Mouse (Mus musculus): ENCODE results near the gene Oscar.
"Not testable (repeated sequence)": the region's sequence is repeated elsewhere in the genome, so short reads cannot be mapped to it uniquely, and the experiment has no call there.

The Oscar gene

DNA sequence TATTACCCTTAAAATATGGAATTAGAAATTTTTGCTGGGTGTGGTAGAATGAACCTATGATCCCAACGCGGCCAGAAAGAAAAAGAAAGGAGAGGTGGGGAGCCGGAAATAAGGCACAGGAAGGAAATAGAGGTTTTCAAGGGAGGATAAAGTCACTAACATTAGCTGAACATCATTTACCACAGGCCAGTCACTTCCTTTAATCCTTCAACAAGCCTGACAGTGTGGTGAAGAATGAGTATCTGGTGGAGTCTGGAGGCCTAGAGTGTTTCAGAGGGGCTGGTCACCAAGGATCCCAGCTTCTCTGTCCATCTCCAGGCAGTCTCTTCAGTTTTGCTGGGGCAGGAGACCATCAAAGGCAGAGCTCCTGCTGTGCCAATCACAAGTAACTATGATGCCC, 5.5 kb downstream of the Oscar start:
- no peak for DNase-seq (ENCODE audit: low spot score)

DNA sequence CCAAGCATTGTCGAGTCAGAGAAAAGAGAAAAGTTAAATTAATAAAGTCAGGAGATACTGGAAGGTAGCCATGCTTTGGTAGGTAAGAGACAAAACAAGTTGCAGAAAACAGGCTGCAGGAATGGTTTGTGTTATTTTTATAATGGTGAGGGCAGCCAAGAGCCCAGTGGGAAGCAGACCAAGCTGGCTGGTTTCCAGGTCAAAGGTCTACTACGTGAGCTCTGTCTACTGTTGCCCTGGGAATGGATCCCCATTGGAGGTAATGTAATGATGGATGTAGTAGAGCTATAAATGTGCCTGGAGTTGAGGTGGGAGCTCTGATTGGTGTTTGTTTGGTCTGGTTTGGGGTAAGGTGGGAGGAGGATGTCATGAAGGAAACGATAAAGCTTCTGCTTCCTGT, 6.9 kb downstream of the Oscar start:
- DNase-seq (ENCODE audit: low spot score), result peak; percentile 21

DNA sequence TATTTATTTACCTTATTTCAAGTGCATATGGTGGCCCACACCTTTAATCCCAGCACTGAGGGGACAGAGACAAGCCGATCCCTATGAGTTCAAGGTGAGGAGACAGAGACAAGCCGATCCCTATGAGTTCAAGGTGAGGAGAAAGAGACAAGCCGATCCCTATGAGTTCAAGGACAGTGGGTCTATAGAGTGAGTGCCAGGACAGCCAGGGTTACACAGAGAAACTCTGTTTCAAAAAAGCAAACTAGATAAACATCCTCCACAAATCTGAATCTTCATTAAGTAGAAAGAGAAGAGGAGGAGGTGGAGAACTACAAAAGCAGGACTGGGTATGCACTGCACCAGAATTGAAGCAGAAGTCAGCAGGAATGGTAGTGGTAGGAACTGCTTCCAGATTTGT, 7.3 kb downstream of the Oscar start:
- no peak for DNase-seq (ENCODE audit: low spot score)

DNA sequence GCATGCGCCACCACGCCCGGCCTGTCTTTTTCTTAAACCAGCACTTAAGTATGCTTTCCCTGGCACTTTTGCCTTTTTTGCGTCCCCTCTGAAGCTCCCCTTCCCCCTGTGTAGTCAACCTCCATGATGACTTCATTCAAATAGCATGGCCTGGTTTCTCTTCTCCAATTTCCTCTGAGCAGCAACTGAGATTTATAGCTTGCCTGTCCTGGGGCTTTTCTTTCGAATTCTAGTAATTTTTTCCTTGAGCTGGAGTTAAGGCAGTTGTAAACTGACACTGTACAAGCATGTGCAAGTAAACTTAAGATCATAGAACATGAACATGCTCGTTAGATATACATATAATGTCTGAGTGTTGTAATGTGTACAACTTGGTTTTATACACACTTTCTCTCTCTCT, 8.6 kb downstream of the Oscar start:
- DNase-seq (ENCODE audit: low spot score), result no peak

DNA sequence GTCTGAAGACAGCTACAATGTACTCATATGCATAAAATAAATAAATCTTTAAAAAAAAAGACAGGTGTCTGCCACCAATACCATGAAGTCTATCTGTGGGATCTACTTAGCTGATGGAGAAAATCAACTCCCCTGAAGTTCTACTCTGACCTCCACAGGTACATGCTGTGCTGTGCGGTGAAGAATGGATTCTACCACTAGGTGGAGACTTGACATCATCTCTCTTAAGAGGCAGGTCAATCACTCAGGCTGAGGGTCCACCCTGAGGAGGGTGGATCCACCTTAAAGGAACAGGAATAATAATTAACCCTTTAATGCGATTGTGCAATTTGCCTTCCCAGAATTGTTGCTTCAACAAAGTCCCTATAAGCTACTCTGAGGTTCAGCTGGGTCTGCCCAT, 9.2 kb downstream of the Oscar start:
- DNase-seq (ENCODE audit: low spot score), result no peak

DNA sequence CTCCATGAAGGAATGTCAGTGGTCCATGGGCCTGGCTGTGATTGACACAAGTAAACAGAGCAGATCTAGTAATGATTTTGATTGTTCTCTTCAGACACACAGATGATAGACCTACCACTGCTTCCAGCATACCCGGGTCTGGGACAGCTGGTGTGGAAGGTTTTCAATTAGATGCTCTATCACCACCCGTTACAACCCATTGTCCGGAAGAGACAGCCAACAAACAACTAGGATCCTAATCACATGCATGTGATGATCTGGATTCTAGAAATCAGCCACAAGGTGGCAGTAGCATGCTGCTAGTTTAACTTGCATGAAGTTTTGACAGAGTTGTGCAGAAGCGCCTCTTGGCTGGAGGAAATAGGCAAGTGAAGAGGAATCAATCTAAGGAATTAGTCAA, 14.8 kb downstream of the Oscar start:
- DNase-seq (ENCODE audit: low spot score), result peak; percentile 13

DNA sequence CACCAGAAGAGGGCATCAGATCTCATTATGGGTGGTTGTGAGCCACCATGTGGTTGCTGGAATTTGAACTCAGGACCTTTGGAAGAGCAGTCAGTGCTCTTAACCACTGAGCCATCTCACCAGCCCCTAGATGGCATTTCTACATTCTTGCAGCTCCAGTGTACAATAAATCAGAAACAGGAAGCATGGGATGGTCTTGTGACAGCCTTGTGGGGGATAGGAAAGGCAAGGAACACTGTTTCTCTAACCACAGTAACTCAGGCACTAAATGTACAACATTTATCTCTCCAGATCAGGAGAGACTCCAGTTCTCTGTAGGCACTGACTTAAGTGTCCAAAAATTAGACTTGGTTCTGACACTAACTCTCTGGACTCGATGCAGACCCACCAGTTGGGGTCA, 18.2 kb downstream of the Oscar start:
- DNase-seq (ENCODE audit: low spot score), result not testable (repeated sequence)

DNA sequence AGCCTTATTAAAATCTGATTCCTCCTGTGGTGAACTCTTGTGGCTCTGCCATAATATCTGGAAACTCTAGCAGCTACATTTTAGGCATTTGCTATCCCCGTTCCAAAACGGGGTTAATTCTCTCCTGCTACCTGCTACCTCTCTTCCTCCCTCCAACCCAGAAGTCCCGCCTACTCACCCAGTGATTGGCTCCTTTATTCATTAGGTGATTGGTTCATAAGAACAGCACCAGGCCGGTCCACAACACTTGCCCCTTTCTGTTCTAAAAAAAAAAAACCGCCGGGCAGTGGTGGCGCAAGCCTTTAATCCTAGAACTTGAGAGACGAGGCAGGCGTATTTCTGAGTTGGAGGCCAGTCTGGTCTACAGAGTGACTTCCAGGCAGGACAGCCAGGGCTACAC, 20.8 kb downstream of the Oscar start:
- DNase-seq (ENCODE audit: low spot score), result no peak

DNA sequence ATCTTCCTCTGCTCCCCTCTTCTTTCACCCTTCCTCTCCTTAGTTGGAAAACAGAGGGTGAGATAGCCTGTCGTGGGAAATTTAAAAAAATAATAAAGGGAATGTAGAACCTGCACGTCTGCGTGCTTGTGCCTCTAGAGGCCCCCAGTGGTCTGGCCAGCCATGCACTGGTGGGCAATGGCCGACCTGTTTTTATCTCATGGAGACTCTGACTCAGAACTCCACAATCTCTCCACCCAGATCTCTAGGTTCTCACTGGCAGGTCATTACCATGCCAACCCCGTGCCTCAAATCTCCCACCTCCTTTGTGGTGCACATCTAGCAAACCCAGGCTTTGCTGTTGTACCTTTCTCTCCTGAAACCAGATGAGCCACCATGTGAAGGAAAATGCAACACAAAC, 21.3 kb downstream of the Oscar start:
- no peak for DNase-seq (ENCODE audit: low spot score)

DNA sequence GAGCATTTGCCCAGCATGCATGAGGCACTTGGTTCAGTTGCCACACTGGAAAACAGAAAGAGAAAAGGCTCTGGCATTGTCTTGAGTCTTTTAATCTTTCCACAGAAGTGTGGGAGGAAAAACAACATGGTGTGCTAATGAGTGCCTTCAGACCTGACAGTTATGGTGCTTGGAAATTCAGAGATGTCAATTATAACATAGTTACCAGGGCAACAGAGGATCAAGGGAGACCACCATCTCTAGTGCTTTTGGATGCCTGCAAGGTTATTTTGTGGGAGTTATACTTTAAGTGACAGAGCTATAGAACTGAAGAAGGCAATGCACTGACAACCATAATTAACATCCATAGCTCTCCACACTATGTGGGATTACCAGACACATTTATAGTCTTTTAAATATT, 22.1 kb downstream of the Oscar start:
- DNase-seq (ENCODE audit: low spot score), result no peak

DNA sequence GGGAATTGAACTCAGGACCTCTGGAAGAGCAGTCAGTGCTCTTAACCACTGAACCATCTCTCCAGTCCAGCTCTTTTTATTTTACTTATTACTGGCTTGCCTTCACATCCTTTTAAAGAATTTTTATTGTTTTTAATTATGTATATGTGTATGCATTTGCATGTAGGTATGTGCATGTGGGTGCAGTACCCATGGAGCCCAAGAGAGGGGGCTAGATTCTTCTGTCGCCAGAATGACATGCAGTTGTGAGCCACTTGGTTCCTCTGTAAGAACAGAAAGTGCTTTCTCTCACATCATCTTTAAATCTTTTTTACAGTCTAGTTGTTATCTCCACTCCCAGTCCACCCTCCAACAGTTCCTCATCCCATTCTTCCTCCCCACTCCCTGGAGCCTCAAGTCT, 24.4 kb downstream of the Oscar start:
- DNase-seq (ENCODE audit: low spot score), result no peak

DNA sequence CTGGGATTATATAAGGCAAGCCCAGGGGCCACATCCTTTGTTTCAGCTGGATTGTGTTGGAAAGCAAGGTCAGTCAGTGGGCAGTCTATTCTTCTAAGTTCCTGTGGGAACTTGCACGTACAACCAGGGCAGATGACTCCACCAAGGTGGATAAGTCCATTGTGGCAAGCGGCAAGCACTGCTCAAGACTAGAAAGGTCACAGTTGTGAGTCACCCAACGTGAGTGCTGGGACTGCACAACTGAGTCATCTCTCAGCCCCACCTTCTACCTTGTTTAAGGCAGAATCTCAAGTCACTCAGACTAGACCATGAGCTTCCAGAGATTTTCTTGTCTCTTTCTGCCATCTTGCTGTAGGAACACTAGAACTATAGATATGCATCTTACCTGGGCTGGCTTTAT, 25.4 kb downstream of the Oscar start:
- DNase-seq (ENCODE audit: low spot score), result no peak

DNA sequence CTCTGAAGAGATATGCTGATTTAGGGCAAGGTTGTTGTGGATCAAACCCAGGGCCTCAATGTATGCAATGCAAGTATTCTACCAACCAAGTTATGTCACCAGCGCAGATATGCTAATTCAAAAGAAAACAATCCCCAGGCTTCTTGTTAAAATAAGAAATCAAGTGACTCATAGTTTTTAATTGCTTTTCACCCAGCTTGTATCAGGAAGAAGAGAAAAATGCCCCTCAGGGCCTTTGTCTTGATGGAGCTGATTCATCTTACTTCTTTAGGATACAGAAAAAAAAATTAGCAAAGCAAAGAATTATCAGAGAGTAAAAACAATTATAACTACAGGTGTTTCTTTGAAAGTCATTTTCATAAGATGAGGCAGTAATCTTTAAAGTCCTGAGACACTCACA, 28.7 kb downstream of the Oscar start:
- no peak for DNase-seq (ENCODE audit: low spot score)

DNA sequence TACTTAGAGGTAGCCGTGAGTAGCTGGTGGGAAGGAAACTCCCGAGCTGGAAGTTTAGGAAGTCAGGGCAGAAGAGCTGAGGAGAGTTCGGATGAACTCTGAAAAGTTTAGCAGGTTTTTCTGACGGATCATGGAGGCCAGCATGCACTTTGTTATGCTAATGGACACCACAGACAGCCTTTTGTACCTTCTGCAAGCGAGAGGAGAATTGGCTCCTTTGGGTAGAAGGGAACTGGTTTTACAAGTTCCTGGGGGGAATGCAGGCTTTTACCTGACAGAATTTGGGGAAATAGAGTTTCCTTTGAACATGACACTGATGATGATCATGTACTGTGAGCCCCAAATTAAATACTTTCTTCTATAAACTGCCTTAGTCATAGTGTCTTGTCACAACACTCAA, 29.7 kb downstream of the Oscar start:
- DNase-seq (ENCODE audit: low spot score), result no peak

DNA sequence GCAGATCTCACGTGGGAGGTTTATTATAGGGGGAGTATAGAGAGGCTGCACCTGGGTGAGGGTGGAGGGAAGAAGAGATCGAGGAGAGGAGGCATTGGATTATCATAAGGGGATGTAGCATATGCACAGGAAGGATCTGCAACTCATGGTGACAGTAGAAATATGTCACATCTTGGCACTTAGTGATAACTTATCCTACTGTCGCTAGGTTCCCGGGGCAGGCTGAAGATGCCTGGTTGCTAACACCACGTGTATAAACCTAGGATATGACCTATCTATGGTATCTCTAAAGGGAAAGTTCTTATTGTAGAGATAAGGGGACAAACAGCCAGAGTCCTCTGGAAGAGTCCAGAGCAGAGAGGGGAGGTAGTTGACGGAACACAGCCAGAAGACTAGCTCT, 30.2 kb downstream of the Oscar start:
- DNase-seq (ENCODE audit: low spot score), result no peak

DNA sequence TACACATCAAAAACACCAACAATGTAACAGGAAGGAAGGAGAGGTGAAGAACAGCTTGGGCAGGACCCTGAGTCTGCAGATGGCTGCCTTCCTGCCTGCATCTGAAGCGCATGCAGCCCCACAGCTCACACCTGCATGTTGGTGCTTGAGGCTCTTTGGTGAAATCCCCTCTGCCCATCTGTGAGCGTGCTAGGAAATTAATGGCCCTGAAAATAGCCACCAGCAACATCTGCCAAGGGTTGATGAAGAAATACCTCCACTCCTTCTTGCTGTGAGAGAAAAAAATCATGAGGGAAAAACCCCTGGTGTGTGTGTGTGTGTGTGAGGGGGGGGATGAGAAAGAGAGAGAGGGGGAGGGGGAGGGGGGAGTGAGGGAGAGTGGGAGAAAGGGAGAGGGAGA, 35.9 kb downstream of the Oscar start:
- DNase-seq (ENCODE audit: low spot score), result no peak

DNA sequence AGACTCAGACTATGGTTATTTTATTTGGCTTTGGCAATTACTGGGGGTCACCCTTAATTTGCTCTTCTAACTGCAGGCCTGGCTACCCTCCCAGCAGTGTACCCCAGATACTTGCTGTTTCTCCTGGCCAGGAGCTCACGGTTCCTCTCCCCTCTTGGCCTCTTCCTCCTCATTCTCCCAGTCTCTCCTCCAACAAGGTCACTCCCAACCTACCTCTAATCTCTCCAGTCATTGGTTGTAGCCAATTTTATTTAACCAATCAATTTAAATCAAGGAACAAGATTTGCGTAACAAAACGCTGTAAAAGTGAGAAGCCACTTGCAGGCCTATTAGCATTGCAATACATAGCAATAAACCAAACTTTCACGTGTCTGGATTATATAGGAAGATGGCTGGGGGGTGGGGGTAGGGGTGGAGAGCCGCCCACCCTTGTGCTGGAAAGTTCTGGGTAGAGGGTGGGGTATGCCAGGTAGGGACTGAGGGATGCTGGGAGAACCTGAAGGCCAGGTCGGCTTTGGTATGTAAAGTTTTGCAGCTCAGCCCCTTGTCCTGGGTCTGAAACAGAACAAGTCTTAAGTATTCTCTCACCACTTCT, 36.9 kb downstream of the Oscar start:
- no peak for DNase-seq (ENCODE audit: low spot score)

DNA sequence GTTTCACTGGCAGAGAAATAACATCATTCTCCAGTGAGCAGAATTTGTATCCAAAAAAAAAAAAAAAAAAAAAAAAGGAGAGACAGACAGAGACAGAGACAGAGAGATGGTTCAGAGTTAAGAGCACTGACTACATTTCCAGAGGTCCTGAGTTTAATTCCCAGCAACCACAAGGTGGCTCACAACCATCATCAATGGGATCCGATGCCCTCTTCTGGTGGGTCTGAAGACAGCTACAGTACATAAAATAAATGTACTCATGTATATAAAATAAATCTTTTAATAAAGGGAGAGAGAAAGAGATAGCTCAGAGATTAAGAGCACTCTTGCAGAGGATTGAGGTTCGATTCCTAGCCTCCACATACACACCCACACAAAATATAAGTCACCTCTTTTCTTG, 37.8 kb downstream of the Oscar start:
- no peak for DNase-seq (ENCODE audit: low spot score)

DNA sequence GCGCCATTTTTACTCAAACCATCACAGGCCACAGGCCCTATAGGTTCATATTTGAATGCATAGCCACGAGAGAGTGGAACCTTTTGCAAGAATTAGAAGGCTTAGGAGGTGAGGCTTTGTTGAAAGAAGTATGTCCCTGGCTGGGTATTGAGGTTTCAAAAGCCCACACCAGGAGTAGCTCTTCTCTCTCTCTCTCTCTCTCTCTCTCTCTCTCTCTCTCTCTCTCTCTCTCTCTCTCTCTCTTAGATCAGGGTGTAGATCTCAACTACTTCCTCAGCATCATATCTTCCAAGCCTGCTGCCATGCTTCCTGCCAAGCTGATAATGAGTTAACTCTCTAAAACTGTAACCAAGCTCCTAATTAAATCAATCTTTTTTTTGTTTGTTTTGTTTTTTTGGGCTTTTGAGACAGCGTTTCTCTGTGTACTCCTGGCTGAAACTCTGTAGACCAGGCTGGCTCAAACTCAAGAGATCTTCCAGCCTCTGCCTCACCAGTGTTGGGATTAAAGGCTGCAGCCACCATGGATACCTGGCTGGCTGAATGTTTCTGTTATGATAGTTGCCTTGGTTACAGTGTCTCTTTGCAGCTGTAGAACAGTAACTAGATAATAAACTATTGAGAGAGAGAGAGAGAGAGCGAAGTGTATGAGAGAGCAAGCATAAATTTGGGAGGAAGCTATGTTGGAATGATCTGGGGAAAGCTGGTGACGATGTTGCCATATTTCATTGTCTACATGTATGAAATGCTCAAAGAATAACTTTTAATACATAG, 39.4 kb downstream of the Oscar start:
- no peak for DNase-seq (ENCODE audit: low spot score)

DNA sequence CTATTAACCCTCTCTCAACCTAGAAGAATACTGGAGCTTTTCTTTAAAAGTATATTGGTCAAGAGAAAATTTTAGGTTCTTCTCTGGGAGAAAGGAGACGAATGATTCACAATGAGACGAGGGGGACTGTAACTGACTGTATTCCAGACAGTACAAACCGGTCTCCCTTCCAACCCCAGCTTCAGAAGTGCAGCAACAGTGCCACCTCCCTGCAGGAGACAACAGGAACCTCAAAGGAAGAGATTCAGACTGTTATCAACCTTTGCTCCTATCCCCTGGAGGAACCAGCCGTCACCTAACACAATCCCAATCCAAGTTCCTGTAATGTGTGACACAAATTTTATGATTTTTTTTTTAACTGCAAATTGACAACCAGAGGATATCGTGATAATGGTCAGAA, 41.7 kb downstream of the Oscar start:
- no peak for DNase-seq (ENCODE audit: low spot score)

DNA sequence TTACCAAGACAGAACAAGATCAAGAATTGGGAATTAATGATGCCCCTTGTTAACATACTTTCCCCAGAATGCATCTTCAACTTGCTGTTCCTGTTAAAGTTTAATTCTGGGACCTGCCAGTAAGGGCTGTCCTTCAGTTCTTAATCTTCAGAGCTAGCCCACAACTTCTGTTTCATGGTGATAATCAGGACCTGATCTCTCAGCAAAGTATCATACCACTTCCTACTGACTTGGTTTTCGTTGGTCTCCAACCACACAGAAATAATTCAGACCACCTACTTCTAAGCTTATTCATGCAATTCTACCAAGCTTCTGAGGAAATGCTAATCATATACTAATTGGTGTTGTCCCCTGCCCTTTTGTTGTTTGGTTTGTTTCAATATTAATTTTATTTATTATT, 44.1 kb downstream of the Oscar start:
- no peak for DNase-seq (ENCODE audit: low spot score)

DNA sequence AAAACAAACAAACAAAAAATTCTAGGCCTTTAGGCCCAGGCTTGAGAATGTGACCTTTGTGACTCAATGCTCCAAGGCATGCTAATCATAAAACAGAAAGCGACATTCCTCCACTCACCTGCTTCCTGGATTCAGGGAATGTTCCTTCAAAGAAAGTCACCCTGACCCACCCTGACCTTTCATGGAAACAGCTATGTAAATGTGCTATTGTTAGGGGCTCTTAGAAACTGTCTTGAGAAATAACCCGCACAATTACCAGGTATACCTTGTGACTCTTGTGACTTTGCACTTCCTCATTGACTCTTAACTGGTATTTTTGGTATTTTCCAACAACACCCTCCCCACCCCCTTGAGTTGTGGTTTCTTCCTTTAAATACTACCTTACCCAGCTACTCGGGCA, 45.4 kb downstream of the Oscar start:
- DNase-seq (ENCODE audit: low spot score), result not testable (repeated sequence)

DNA sequence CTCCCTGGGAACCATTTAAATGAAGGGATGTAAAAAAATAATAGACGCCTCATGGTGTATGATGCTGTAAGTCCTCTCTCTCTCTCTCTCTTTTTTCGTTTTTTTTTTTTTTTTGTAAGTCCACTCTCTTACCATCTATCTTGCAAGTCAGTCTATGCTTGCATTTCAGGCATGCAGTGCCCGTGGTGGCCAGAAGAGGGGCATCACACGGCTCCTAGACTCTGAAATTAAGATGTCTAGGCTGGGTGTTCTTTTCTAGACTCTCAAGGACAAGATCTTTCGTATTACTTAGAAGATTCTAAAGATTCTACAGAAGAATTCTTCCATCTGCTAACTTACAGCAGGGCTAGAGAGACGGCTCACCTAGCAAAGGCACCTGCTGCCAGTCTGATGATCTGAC, 46.2 kb downstream of the Oscar start:
- no peak for DNase-seq (ENCODE audit: low spot score)

DNA sequence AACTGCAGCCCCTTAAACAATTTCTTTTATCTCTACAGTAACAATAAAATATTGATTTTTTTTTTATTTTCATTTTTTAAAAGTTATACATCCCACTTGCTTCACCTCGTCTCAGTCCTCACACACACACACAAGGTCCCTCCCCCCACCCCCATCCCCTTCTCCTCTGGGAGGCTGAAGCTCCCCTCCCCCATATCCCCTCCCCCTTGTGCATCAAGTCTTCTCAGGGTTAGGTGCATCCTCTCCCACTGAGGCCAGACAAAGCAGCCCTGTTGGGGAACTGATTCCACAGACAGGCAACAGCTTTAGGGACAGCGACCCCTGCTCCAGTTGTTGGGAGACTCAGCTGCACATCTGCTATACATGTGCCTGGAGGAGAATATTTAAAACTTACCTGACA, 48.6 kb downstream of the Oscar start:
- no peak for DNase-seq (ENCODE audit: low spot score)

Measured in ovary, postnatal 10 days (tissue).